Mouse (Mus musculus): ENCODE measurements around the gene Slc11a1. TPM values are rescaled to one million over a fixed set of nuclear protein-coding genes. Genes with fewer than 3 reads are reported as not detected.

The Slc11a1 gene
- polyA plus RNA-seq, 1 experiment, result 1.1 TPM

DNA sequence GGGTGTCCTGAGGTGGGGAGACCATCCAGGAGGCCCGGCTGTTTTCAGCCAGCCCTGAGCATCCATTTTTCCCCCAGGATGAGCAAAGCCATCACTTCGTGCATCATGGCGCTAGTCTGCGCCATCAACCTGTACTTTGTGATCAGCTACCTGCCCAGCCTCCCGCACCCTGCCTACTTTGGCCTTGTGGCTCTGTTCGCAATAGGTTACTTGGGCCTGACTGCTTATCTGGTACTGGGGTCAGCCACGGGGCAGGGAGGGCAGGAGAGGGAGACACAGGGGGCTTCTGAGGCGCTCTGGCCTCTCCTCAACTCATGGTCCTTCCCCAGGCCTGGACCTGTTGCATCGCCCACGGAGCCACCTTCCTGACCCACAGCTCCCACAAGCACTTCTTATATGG is 10.1 kb downstream of the Slc11a1 start:
- no peak for TF ChIP-seq POLR2A (IDR thresholded peaks at IDR 0.05; ENCODE audit: low read depth, low read length)
- no peak for TF ChIP-seq CTCF (IDR thresholded peaks at IDR 0.05; ENCODE audit: borderline replicate concordance, insufficient read depth, low read length)
- Histone ChIP-seq H3K4me1 (ENCODE audit: control insufficient read depth, insufficient read depth, low read length) (no peaks in the 10 kb centered on the region), H3K27ac (ENCODE audit: insufficient read depth, low read length) (no peak overlapping the region), H3K4me3 (ENCODE audit: insufficient read depth, low read length) (no peak overlapping the region)

DNA sequence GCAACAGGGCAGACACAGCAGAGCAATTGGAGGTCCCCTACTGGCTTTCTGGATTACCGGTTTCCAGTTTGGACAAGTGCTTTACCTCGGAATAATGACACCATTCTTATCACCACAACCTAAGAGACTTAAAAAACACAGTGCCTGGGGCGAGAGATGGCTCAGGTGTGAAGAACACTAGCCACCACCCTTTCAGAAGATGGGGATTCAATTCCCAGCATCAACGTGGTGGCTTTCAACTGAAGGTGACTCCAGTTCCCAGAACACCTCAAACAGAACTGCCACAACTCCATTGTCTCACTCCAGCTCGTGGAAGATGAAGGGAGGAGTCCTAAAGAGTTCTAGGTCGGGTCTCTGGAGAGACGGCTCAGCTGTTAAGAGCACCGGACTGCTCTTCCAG is 10.5 kb downstream of the Slc11a1 start:
- no peak overlapping the region for H3K27ac ChIP-seq (ENCODE audit: insufficient read depth, low read length)
- TF ChIP-seq CTCF (IDR thresholded peaks at IDR 0.05; ENCODE audit: borderline replicate concordance, insufficient read depth, low read length) (no peak), POLR2A (IDR thresholded peaks at IDR 0.05; ENCODE audit: low read depth, low read length) (no peak)
- no peaks in the 10 kb centered on the region for H3K4me1 ChIP-seq (ENCODE audit: control insufficient read depth, insufficient read depth, low read length)
- H3K4me3 ChIP-seq (ENCODE audit: insufficient read depth, low read length), result no peak overlapping the region

DNA sequence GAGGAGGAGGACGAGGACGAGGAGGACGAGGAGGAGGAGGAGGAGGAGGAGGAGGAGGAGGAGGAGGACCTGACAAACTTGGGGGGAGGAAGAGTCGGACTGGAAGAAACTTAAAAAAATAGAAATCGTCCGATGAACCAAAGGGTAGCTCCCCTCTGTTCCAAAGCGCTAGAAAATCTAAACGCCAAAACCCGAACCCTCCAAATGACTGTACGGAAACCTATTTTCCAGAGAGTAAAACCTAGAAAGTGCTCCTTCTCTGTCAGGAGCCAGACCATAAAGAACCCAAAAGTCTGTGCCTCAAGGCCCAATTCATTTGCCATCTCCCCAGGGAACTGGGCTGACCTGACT is 11.3 kb downstream of the Slc11a1 start:
- H3K4me1 ChIP-seq (ENCODE audit: control insufficient read depth, insufficient read depth, low read length), result no peaks in the 10 kb centered on the region
- peak overlapping the region; percentile 41 for H3K4me3 ChIP-seq (ENCODE audit: insufficient read depth, low read length)
- H3K27ac ChIP-seq (ENCODE audit: insufficient read depth, low read length), result peak overlapping the region; percentile 96
- TF ChIP-seq CTCF (IDR thresholded peaks at IDR 0.05; ENCODE audit: borderline replicate concordance, insufficient read depth, low read length), result no peak
- TF ChIP-seq POLR2A (IDR thresholded peaks at IDR 0.05; ENCODE audit: low read depth, low read length), result no peak

DNA sequence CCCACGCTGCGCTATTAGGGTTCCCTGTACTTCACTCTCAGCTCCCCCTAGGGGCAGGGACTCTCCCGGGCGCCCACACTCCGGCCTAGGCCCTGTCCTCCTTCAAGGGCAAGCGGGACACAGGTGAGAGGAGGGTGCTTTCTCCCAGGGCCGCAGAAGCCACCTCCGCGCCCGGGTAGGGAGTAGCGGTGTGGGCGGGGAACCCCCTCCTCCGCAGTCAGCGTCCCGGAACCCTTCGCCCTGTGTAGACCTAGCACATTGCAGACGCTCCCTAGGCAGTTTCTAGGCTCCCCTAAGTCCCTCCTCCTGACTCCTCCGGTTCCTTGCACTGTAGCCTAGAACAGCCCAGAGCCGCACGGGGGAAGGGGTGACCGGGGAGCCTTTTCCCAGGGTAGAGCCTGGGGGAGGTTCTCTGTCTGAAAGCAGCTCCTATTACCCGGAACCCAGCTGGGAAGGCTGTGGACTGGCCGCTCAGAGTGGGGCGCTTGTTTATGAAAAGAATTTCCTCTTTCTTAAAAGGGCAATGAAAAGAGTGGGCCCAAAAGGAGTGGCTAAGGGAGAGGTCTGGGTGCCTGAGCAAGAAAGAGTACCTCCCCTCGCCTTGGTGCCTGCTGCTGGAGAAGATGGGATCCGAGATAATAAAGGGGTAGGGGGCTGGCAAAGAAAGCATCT is 11.9 kb downstream of the Slc11a1 start:
- TF ChIP-seq CTCF (IDR thresholded peaks at IDR 0.05; ENCODE audit: borderline replicate concordance, insufficient read depth, low read length) (no peak), POLR2A (IDR thresholded peaks at IDR 0.05; ENCODE audit: low read depth, low read length) (peak; percentile 49; the same call in 1 of the 2 replicates)
- Histone ChIP-seq H3K4me3 (ENCODE audit: insufficient read depth, low read length) (peak overlapping the region; percentile 41), H3K4me1 (ENCODE audit: control insufficient read depth, insufficient read depth, low read length) (no peaks in the 10 kb centered on the region), H3K27ac (ENCODE audit: insufficient read depth, low read length) (peak overlapping the region; percentile 96)

DNA sequence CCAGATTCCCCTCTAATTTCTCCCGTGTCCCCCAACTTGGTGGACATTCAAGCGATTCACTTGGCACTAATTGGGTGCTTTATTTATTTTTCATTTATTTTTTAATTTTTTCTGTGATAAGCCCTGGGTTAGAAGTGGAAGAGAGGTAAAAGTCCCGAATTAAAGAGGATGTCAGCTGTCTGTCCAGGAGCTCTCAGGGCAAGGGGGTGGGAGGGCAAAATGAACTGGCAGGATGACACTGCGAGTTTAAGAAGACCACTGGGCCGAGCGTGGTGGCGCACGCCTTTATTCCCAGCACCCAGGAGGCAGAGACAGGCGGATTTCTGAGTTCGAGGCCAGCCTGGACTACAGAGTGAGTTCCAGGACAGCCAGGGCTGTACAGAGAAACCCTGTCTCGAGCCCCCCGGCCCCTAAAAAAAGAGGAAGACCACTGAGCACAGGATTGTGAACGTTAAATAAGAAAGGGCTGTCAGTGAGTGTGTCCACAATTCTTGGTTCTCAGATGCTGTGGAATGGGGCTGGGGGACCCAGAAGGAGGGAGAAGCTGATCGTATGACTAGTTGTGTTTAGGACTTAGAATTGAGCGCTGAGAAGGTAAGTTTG is 12.5 kb downstream of the Slc11a1 start:
- Histone ChIP-seq H3K4me1 (ENCODE audit: control insufficient read depth, insufficient read depth, low read length) (no peaks in the 10 kb centered on the region), H3K4me3 (ENCODE audit: insufficient read depth, low read length) (peak overlapping the region; percentile 41; the same call in 1 of the 2 replicates), H3K27ac (ENCODE audit: insufficient read depth, low read length) (peak overlapping the region; percentile 96)
- TF ChIP-seq CTCF (IDR thresholded peaks at IDR 0.05; ENCODE audit: borderline replicate concordance, insufficient read depth, low read length) (no peak), POLR2A (IDR thresholded peaks at IDR 0.05; ENCODE audit: low read depth, low read length) (no peak)

DNA sequence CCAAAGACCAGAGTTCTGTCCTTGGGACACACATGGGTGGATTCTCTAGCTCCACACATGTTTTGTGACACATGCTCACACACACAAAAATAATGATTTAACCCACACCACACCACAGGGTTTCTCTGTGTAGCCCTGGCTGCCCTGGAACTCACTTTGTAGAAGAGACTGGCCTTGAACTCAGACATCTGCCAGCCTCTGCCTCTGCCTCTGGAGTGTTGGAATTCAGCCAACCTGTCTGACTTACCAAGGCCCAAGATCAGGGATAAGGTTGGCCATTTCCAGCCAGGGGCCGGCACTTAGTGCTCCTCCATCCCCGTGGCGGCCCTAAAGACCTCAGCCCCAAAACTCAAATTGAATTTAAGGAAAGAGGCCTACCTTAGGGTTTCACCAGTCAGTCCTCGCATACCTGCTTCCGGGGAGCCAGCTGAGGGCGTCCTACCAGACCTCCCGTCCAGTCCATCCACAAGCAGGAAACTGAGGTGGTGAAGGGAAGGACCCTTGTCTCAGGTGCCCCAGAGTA is 13.5 kb downstream of the Slc11a1 start:
- no peak overlapping the region for H3K4me3 ChIP-seq (ENCODE audit: insufficient read depth, low read length)
- no peak overlapping the region for H3K27ac ChIP-seq (ENCODE audit: insufficient read depth, low read length)
- H3K4me1 ChIP-seq (ENCODE audit: control insufficient read depth, insufficient read depth, low read length), result 0 out of 2 replicates have a peak, but pooled peaks cover 3% of the 10 kb centered on the region
- no peak for TF ChIP-seq POLR2A (IDR thresholded peaks at IDR 0.05; ENCODE audit: low read depth, low read length)
- TF ChIP-seq CTCF (IDR thresholded peaks at IDR 0.05; ENCODE audit: borderline replicate concordance, insufficient read depth, low read length), result no peak

DNA sequence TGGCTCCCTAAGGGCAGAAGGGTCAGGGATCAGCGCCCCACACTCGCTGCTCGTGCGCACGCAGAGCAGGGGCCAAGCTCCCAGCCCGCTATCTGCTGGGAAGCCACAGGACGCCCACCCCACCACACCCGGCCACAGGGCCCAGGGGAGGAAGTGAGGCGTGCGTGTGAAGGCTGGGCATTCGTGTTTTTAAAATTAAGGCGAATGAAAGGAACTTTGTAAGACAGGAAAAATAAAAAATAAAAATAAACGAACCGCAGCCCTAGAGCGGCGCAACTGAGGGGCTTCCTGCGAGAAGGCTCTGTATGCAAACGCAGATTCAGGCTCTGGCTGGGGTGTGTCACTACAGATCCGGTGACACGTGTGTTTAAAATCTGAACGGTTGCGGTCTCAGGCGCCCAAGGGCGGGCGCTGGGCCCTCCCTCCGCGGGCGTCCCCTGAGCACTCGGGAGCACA is 14.9 kb downstream of the Slc11a1 start:
- H3K4me1 ChIP-seq (ENCODE audit: control insufficient read depth, insufficient read depth, low read length), result 0 out of 2 replicates have a peak, but pooled peaks cover 3% of the 10 kb centered on the region
- no peak overlapping the region for H3K4me3 ChIP-seq (ENCODE audit: insufficient read depth, low read length)
- peak overlapping the region; percentile 49 for H3K27ac ChIP-seq (ENCODE audit: insufficient read depth, low read length)
- peak; percentile 53; the same call in 1 of the 2 replicates for TF ChIP-seq POLR2A (IDR thresholded peaks at IDR 0.05; ENCODE audit: low read depth, low read length)
- no peak for TF ChIP-seq CTCF (IDR thresholded peaks at IDR 0.05; ENCODE audit: borderline replicate concordance, insufficient read depth, low read length)

DNA sequence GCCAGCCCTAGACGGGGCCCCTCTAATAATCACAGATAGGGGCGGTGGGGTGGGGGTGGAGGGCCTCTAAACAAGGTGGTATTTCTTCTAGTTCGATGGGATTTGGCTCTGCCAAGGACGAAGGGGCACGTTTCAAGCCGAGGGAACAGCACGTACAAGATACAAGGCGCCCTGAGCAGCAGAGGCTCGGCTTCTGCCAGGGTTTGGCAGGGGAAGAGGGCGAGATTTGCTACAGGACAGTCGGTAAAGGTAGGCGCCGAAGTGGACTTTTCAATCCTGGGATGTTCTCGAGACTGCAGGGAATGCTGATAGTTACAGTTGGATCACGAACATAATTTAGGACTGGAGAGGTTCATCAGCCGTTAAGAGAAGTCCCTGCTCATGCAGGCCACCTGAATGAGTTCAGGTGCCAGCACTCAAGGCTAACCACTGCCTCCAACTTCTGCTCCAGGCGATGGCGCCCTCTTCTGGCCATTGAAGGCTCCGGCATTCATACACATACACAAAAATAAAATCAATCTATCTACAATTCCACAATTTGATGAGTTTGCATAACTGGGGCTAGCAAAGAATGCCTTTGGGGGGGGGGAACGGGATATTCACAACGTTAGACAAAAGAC is 15.4 kb downstream of the Slc11a1 start:
- H3K4me1 ChIP-seq (ENCODE audit: control insufficient read depth, insufficient read depth, low read length), result 0 out of 2 replicates have a peak, but pooled peaks cover 3% of the 10 kb centered on the region

DNA sequence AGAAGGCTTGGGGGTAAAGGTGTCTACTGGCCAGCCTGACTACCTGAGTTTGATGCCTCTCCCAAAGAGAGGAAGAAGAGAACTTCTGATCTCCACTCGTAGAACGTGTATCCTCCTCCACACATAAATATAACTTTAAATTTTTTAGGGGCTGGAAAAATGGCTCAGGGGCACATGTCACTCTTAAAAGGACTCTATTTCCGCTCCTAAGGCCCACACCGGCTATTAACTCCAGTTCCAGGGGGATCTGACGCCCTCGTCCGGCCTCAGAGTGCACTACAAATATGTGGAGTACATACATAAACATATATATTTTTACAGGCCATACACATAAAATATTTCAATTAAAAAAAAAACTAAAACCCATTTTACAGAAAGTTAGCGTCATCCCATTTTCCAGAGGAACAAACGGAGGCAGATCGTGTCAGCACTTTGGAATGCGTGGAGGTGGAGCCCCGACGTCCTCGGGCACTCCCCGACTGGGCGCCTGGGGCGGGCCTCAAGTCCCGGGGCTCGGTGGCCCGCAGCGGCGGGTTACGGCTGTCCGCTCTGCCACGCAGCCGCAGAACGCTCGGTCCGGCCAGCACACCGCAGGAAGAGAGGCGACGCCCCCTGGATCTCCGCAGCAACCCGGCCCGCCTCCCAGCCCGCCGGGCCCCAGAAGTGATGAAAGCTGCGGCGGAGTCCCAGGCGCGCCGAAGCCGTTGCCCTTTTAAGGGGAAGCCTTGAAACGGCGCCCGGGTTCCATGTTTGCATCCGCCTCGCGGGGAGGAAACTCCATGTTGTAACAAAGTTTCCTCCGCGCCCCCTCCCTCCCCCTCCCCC is 16.1 kb downstream of the Slc11a1 start, which contains the start of gene Ctdsp1:
TSS of gene Ctdsp1 (plus strand) at position 586 of the 825 bp plus-strand sequence.
- peak within 1 kb of the TSS; percentile 83 for H3K27ac ChIP-seq (ENCODE audit: insufficient read depth, low read length)
- H3K4me1 ChIP-seq (ENCODE audit: control insufficient read depth, insufficient read depth, low read length), result 0 out of 2 replicates have a peak, but pooled peaks cover 3% of the 10 kb centered on the region
- TF ChIP-seq CTCF (IDR thresholded peaks at IDR 0.05; ENCODE audit: borderline replicate concordance, insufficient read depth, low read length) (no peak), POLR2A (IDR thresholded peaks at IDR 0.05; ENCODE audit: low read depth, low read length) (peak; percentile 58)
- H3K4me3 ChIP-seq (ENCODE audit: insufficient read depth, low read length), result peak within 1 kb of the TSS; percentile 67

More for the DNA sequence above, 15.4 kb downstream of the Slc11a1 start:
- peak overlapping the region; percentile 12; the same call in 1 of the 2 replicates for H3K4me3 ChIP-seq (ENCODE audit: insufficient read depth, low read length)
- H3K27ac ChIP-seq (ENCODE audit: insufficient read depth, low read length), result peak overlapping the region; percentile 70
- peak; percentile 63; the same call in 1 of the 2 replicates for TF ChIP-seq CTCF (IDR thresholded peaks at IDR 0.05; ENCODE audit: borderline replicate concordance, insufficient read depth, low read length)
- no peak for TF ChIP-seq POLR2A (IDR thresholded peaks at IDR 0.05; ENCODE audit: low read depth, low read length)

Measured in embryonic fibroblast, embryonic 13.5 days (primary cell).